Mouse (Mus musculus): ENCODE data around the gene Ggact.

Gene Ggact

GRCm38 (mm10) chr14:122900679-122901078, 12.9 kb downstream of the Ggact start:
- no peak for DNase-seq (ENCODE audit: low read depth, low spot score)

GRCm38 (mm10) chr14:122898550-122898949, 15.0 kb downstream of the Ggact start:
- DNase-seq (ENCODE audit: low read depth, low spot score): no peak

GRCm38 (mm10) chr14:122896106-122896505, 17.5 kb downstream of the Ggact start:
- no peak for DNase-seq (ENCODE audit: low read depth, low spot score)

- no peak for DNase-seq (ENCODE audit: low read depth, low spot score)
These were observed 22.0 kb downstream of the Ggact start for GRCm38 (mm10) chr14:122891470-122891968.

DNA sequence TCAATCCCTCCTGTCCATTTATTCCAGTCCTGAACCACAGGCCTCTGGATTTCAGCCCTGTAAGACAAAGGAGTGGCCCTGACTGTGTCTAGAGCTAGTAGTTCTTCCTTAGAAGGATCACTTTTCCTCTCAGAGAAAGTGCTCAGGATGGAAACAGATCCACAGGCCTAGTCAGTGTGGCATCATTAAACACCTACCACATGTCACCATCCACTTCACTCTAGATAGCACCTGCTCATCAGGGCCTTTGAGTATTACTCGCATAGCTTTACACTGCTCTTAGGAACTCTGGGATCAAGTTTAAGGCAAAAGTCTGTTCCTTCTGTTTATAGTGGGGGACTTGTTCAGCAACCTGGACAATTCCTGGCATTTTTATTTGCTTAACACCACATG, 25.1 kb downstream of the Ggact start:
- no peak for DNase-seq (ENCODE audit: low read depth, low spot score)

- no peak for DNase-seq (ENCODE audit: low read depth, low spot score)
These were observed 25.7 kb downstream of the Ggact start for GRCm38 (mm10) chr14:122887702-122888479.

DNA sequence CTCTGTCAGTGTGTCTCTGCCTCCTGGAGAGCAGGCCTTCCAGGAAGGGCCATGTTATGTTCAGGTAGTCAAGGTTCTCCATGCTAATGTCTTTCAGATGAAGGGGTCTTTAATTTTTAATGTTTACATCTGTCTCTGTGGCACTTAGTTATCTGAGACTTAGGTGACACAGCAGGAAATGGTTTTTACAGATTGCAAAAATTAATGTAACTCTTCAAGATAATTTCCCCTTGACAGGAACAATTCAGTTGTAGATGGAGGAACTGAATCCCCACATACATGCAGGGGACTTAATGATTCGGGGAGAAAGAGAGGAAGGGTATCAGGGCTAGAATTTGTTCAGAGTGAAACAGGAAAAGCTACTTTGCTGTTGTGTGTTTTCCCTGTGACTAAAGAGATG, 26.3 kb downstream of the Ggact start:
- DNase-seq (ENCODE audit: low read depth, low spot score): no peak

GRCm38 (mm10) chr14:122885893-122886292, 27.7 kb downstream of the Ggact start:
- DNase-seq (ENCODE audit: low read depth, low spot score): no peak

- DNase-seq (ENCODE audit: low read depth, low spot score): peak; percentile 32
These were observed 29.6 kb downstream of the Ggact start for GRCm38 (mm10) chr14:122883821-122884584.

DNA sequence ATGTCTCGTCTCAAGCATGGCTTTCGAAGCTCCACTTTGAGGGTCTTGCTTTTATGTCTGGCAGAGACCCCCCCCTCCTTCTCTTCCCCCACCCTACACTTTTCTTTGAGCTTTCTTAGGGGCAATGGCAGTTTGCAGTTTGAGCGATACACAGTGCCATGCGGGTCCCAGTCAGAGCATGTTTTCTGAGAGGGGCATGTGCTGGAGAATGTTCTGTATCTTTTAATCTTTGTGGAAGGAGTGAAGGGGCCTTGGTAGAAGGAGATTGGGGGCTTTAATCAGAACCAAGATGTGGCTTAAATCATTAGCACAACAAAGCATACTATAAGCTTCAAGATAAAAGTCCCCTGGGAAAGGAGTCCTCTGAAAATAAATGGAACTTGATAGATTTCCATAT, 30.1 kb downstream of the Ggact start:
- no peak for DNase-seq (ENCODE audit: low read depth, low spot score)

GRCm38 (mm10) chr14:122882795-122883409, 30.7 kb downstream of the Ggact start:
- DNase-seq (ENCODE audit: low read depth, low spot score): no peak

DNA sequence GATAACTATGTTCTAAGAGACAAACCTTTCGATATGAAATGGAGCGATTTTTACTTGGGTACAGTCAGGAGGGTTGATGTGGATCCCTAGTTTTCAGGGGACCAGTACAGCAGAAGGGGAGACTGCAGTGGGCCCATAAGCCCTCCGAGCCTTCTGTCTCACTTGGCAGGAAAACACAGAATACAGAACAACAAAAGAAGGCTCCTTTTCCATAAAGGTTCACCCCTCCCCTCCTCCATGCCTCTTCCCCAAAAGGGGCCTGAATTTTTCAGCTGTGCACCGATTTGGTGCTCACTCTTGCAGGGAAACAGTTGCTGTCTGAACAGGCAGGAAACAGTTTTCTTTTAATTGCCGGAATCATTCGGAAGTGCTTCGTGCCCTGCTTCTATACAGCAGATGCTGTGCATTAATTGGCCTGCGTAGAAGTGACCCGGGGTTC, 31.3 kb downstream of the Ggact start:
- no peak for DNase-seq (ENCODE audit: low read depth, low spot score)

GRCm38 (mm10) chr14:122881699-122882098, 31.9 kb downstream of the Ggact start:
- no peak for DNase-seq (ENCODE audit: low read depth, low spot score)

DNA sequence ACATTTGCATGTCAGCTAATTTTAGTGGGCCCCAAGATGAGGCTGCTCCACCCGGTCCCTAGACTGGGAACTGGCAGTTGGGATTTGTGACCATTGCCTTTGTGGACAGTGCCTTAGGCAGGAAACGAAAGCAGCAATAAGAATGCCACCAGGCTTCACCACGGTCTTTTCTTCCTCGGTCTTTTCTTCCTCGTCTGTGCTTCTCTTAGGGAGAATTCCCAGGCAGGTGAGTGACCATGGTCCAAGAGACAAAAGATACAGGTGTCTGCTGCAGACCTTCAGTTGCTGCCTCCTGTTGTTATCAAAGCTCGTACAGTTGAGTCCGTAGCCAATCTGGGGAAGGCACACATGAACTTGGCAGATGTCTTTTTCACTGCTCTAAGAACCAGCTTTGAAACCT, 33.3 kb downstream of the Ggact start:
- DNase-seq (ENCODE audit: low read depth, low spot score): no peak

DNA sequence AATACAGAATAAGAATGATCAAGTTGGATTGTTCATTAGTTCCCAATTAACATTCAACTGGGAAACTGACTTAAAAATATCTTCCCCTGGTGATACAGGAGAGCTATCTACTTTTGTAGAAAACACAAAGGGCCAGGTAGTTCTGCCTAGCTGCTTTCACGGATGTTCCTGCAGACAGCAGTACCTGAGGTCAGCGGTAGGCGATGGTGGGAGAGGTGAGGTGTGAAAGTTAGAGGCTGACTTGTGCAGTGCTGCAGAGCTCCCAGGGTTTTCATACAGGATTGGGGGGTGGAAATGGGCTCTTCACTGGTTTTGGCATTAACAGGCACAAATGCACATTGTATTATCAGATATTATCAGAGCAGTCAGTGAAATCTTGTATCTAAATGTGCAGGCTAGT, 35.8 kb downstream of the Ggact start:
- DNase-seq (ENCODE audit: low read depth, low spot score): no peak

- DNase-seq (ENCODE audit: low read depth, low spot score): no peak
These were observed 36.8 kb downstream of the Ggact start for GRCm38 (mm10) chr14:122876723-122877122.

- DNase-seq (ENCODE audit: low read depth, low spot score): peak; percentile 74
These were observed 37.4 kb downstream of the Ggact start for GRCm38 (mm10) chr14:122876163-122876562.

DNA sequence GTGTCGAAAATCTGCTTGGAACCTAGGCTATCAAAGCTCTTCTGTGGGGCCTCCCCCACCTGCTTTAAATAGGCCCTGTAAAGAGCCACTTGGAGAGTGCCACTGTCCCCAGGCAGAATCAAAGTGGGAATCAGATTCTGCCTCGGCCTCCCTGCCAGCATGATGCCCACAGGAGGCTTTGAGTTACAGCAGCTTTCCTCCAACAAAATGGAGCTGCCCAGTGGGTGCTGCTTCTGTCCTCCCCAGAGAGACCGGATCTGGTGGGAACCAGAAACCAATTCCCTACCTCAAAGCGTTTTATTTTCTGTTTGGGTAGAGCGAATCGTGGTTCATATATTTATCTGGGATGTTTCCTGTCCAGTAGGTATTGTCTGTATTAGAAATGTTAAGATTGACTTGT, 37.9 kb downstream of the Ggact start:
- no peak for DNase-seq (ENCODE audit: low read depth, low spot score)

- no peak for DNase-seq (ENCODE audit: low read depth, low spot score)
These were observed 38.5 kb downstream of the Ggact start for GRCm38 (mm10) chr14:122875056-122875455.

GRCm38 (mm10) chr14:122872612-122873011, 40.9 kb downstream of the Ggact start:
- DNase-seq (ENCODE audit: low read depth, low spot score): no peak

DNA sequence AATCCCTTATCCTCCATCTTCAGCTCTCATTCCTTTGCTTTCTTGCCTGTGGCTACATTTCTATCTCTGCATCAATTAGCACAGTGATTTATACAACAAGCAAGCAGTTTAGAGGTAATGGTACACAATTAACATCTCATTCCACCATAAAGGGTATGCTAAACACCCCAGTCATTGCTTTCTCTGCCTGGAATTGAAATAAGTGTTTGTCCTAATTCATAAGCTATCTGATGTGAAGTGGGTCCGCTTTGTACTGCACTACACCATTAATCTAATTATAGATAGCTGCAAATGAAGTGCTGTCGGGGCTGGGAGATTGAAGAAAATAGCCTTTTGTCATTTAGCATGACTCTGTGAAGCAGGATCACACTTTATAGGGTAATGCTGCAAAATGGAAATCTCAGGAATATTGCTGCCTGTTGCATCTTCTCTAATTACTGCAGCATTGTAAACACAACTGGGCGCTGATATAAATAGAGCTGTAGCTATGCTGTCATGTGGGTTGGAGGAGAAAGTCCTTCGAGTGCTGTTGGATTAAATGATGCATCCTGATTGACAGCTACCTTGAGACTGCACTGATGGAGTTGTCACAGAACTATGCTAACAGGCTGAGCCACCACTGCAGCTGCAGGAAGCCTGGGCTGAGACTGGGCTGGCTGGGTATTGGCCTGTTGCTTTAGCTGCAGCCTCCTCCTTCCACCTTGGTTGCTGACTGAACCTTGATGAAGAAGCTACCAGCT, 41.5 kb downstream of the Ggact start:
- DNase-seq (ENCODE audit: low read depth, low spot score): no peak

GRCm38 (mm10) chr14:122869831-122870230, 43.7 kb downstream of the Ggact start:
- DNase-seq (ENCODE audit: low read depth, low spot score): no peak
